Mouse (Mus musculus) C2C12 (cell line): ENCODE measurements around the gene Tmem189. TPM values are rescaled to one million over a fixed set of nuclear protein-coding genes. Genes with fewer than 3 reads are reported as not detected.
"Not testable (repeated sequence)": the region's sequence is repeated elsewhere in the genome, so short reads cannot be mapped to it uniquely, and the experiment has no call there.

Source experiments
- H3K27me3 ChIP-seq: one replicate; pipeline ENCODE4 v1.6.1; 2011; ENCODE audit not compliant: control insufficient read depth, insufficient read depth, insufficient read length
- H3K36me3 ChIP-seq: one replicate; pipeline ENCODE4 v1.6.1; 2011; ENCODE audit not compliant: control insufficient read depth, insufficient read depth
- H3K4me3 ChIP-seq: one replicate; pipeline ENCODE4 v1.5.1; 2011; ENCODE audit warnings: mild to moderate bottlenecking, control low read depth; ENCODE audit not compliant: poor library complexity, insufficient read depth, severe bottlenecking
- H3K79me2 ChIP-seq: one replicate; pipeline ENCODE4 v1.6.1; 2011; ENCODE audit not compliant: control insufficient read depth, insufficient read depth
- H3K79me3 ChIP-seq: one replicate; pipeline ENCODE4 v1.6.1; 2011; ENCODE audit warnings: low read depth, control low read depth
- H3ac ChIP-seq: one replicate; pipeline ENCODE3; 2011; ENCODE audit warnings: low read depth; ENCODE audit not compliant: control insufficient read depth, insufficient read length
- CEBPB ChIP-seq: IDR thresholded peaks from one replicate; pipeline ENCODE4 v1.6.1; 2011; ENCODE audit warnings: low read depth, mild to moderate bottlenecking, control low read depth, moderate library complexity
- CTCF ChIP-seq: IDR thresholded peaks from one replicate; pipeline ENCODE4 v1.5.1; 2011; ENCODE audit not compliant: control insufficient read depth, insufficient read depth, insufficient read length
- FOSL1 ChIP-seq: IDR thresholded peaks from one replicate; pipeline ENCODE4 v1.8.0; 2011; ENCODE audit warnings: mild to moderate bottlenecking, low read length; ENCODE audit not compliant: poor library complexity, insufficient read depth, severe bottlenecking
- MAX ChIP-seq: IDR thresholded peaks from one replicate; pipeline ENCODE4 v1.6.1; 2011; ENCODE audit warnings: mild to moderate bottlenecking, control low read depth
- MYOD1 ChIP-seq: IDR thresholded peaks from one replicate; pipeline ENCODE4 v1.6.1; 2011; ENCODE audit warnings: low read depth; ENCODE audit not compliant: control insufficient read depth, insufficient read length
- MYOG ChIP-seq: IDR thresholded peaks from one replicate; pipeline ENCODE4 v1.6.1; 2011; ENCODE audit not compliant: control insufficient read depth, insufficient read length; ENCODE audit errors: extremely low read depth
- USF1 ChIP-seq: IDR thresholded peaks from one replicate; pipeline ENCODE4 v1.6.1; 2011; ENCODE audit warnings: low read depth, mild to moderate bottlenecking, control low read depth, moderate library complexity
- polyA plus RNA-seq: library from polyadenylated mRNA; unstranded; fragments of >200 nt; fragmentation: generic; extraction: Trizol; gene quantifications from one replicate; pipeline ENCODE4 v1.2.1, GENCODE M21; 2012; ENCODE audit warnings: missing spikeins

Gene Tmem189
- polyA plus RNA-seq, 1 experiment, result 34.5 TPM

GRCm38 (mm10) chr2:167617472-167617871 is 72.2 kb downstream of the Tmem189 start:
- Histone ChIP-seq H3K27me3 (no peaks in the 10 kb centered on the region), H3K79me2 (peaks cover 96% of the 10 kb centered on the region), H3K4me3 (no peak overlapping the region), H3ac (no peak overlapping the region), H3K36me3 (peaks cover 58% of the 10 kb centered on the region), H3K79me3 (peaks cover 61% of the 10 kb centered on the region)
- no peak for TF ChIP-seq MYOG
- no peak for TF ChIP-seq USF1
- no peak for TF ChIP-seq FOSL1
- no peak for TF ChIP-seq MYOD1
- TF ChIP-seq MAX, result no peak

- no peak overlapping the region for H3K4me3 ChIP-seq
- TF ChIP-seq MYOD1, result no peak
- no peak for TF ChIP-seq USF1
- TF ChIP-seq FOSL1, result no peak
- no peak for TF ChIP-seq MAX
- no peak for TF ChIP-seq CEBPB
- TF ChIP-seq CTCF, result no peak
- TF ChIP-seq MYOG, result no peak
- H3K36me3 ChIP-seq, result peaks cover 58% of the 10 kb centered on the region
- no peak overlapping the region for H3ac ChIP-seq
- H3K79me3 ChIP-seq, result peaks cover 61% of the 10 kb centered on the region
- H3K79me2 ChIP-seq, result peaks cover 96% of the 10 kb centered on the region
- H3K27me3 ChIP-seq, result no peaks in the 10 kb centered on the region
Measured at GRCm38 (mm10) chr2:167617034-167617433, 72.6 kb downstream of the Tmem189 start.

- peaks cover 79% of the 10 kb centered on the region for H3K79me2 ChIP-seq
- H3K27me3 ChIP-seq, H3ac ChIP-seq, H3K4me3 ChIP-seq: not testable (repeated sequence)
- H3K36me3 ChIP-seq, result peaks cover 64% of the 10 kb centered on the region
- H3K79me3 ChIP-seq, result peaks cover 32% of the 10 kb centered on the region
Measured at GRCm38 (mm10) chr2:167613335-167613734, 76.3 kb downstream of the Tmem189 start.

- no peak overlapping the region for H3ac ChIP-seq
- H3K36me3 ChIP-seq, result peaks cover 57% of the 10 kb centered on the region
- peaks cover 29% of the 10 kb centered on the region for H3K79me3 ChIP-seq
- H3K27me3 ChIP-seq, result no peaks in the 10 kb centered on the region
- H3K4me3 ChIP-seq, result no peak overlapping the region
- TF ChIP-seq USF1 (no peak), MYOG (no peak), MYOD1 (no peak), CEBPB (no peak), MAX (no peak)
- peaks cover 67% of the 10 kb centered on the region for H3K79me2 ChIP-seq
Measured at GRCm38 (mm10) chr2:167612122-167612521, 77.5 kb downstream of the Tmem189 start.

GRCm38 (mm10) chr2:167611287-167611686 is 78.3 kb downstream of the Tmem189 start:
- H3K79me3 ChIP-seq, result peaks cover 29% of the 10 kb centered on the region
- H3ac ChIP-seq, result no peak overlapping the region
- H3K4me3 ChIP-seq, result no peak overlapping the region
- no peak for TF ChIP-seq CEBPB
- no peak for TF ChIP-seq CTCF
- TF ChIP-seq MYOG, result no peak
- no peak for TF ChIP-seq USF1
- TF ChIP-seq MAX, result no peak
- no peak for TF ChIP-seq FOSL1
- no peak for TF ChIP-seq MYOD1
- peaks cover 59% of the 10 kb centered on the region for H3K79me2 ChIP-seq
- peaks cover 55% of the 10 kb centered on the region for H3K36me3 ChIP-seq
- H3K27me3 ChIP-seq, result no peaks in the 10 kb centered on the region

GRCm38 (mm10) chr2:167606745-167607123 is 82.9 kb downstream of the Tmem189 start:
- peaks cover 20% of the 10 kb centered on the region for H3K36me3 ChIP-seq
- H3K4me3 ChIP-seq, result no peak overlapping the region
- peaks cover 3% of the 10 kb centered on the region for H3K79me3 ChIP-seq
- H3ac ChIP-seq, result no peak overlapping the region
- peaks cover 17% of the 10 kb centered on the region for H3K79me2 ChIP-seq
- no peak for TF ChIP-seq MAX
- no peak for TF ChIP-seq MYOG
- TF ChIP-seq CTCF, result no peak
- TF ChIP-seq CEBPB, result no peak
- TF ChIP-seq MYOD1, result peak; percentile 75
- TF ChIP-seq USF1, result no peak
- H3K27me3 ChIP-seq, result no peaks in the 10 kb centered on the region
